Mouse (Mus musculus) forebrain, embryonic 10.5 days (tissue): ENCODE measurements around the gene Drd1. TPM values are rescaled to one million over a fixed set of nuclear protein-coding genes. Genes with fewer than 3 reads are reported as not detected.

Source experiments
- DNase-seq: peaks from one replicate; pipeline ENCODE4 v3.0.0-alpha.2; 2017; ENCODE audit warnings: low spot score; ENCODE audit errors: extremely low spot score
- H3K27ac ChIP-seq: fragments of 300-500 bp; sonication (generic); 2 replicates; pipeline ENCODE4 v1.5.1; 2016; ENCODE audit warnings: mild to moderate bottlenecking
- H3K27me3 ChIP-seq: fragments of 300-500 bp; sonication (generic); 2 replicates; pipeline ENCODE4 v1.6.1; 2016; ENCODE audit warnings: mild to moderate bottlenecking; ENCODE audit not compliant: poor library complexity, severe bottlenecking
- H3K36me3 ChIP-seq: fragments of 300-500 bp; sonication (generic); replicated peaks from 2 replicates; pipeline ENCODE4 v1.6.1; 2016; ENCODE audit warnings: mild to moderate bottlenecking, moderate library complexity
- H3K4me1 ChIP-seq: fragments of 300-500 bp; sonication (generic); 2 replicates; pipeline ENCODE4 v1.6.1; 2016
- H3K4me3 ChIP-seq: fragments of 300-500 bp; sonication (generic); 2 replicates; pipeline ENCODE4 v1.5.1; 2016; ENCODE audit warnings: mild to moderate bottlenecking, moderate library complexity
- H3K9me3 ChIP-seq: fragments of 300-500 bp; sonication (generic); 2 replicates; pipeline ENCODE4 v1.6.1; 2016; ENCODE audit warnings: mild to moderate bottlenecking, moderate library complexity
- WGBS: fragments of 180-500 bp; shearing (Covaris S2); methylation state at CpG from one replicate; pipeline ENCODE4 v1.1.7; 2016; 5-methylcytosine and 5-hydroxymethylcytosine counted together
- polyA plus RNA-seq: library from polyadenylated mRNA; unstranded; fragments of >200 nt; fragmentation: Nextera tagmentation; extraction: Ambion mirVana; gene quantifications from 2 replicates; pipeline ENCODE4 v1.2.1, GENCODE M21; 2016

Gene Drd1
- polyA plus RNA-seq, 1 experiment from 2014 or later: not detected

DNA sequence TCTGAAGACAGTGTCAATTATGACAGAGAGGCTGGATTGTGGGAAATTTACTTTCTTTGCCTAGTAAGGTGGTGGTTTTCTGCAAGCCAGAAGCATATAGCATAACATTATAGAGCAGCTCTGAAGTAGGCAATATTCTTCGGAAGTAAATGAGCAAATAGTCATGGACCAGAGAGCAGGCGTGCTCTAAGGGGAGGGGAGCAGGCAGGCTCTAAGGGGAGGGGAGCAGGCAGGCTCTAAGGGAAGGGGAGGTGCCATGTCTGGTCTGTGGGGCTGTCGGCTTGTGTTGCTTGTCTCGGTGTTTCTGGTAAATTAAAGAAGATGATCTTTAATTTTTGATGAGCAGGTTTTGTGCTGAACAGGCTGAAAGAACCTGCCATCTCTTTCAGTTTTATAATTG lies 28.7 kb upstream of the Drd1 start:
- Histone ChIP-seq H3K4me1 (peaks cover 7% of the 10 kb centered on the region; the same call in 1 of the 2 replicates), H3K36me3 (peaks cover 43% of the 10 kb centered on the region), H3K27me3 (no peaks in the 10 kb centered on the region), H3K4me3 (no peak overlapping the region), H3K27ac (no peak overlapping the region), H3K9me3 (no peaks in the 10 kb centered on the region)
- WGBS: 82% methylated on average over 4 of the region's 4 CpGs
- DNase-seq: no peak

DNA sequence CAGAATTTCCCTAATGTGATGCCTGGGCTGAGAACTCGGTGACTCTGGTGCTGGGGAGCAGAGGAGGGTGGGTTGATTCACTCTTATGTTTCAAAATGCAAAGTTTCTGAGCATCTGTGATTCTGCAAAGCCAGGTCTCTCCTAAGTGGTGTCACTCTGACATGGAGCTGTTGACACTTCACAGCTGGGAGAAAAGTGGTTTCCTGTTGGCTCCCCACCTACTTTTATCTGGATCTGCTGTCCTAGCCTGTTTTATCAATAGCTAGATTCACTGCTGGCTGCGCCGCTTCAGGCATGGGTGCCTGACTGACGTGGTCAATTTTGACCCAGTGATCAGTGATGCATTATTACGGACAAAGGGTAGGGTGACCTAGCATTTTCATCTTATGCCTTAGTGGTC lies 27.4 kb upstream of the Drd1 start:
- H3K4me1 ChIP-seq: peaks cover 12% of the 10 kb centered on the region; the same call in 1 of the 2 replicates
- H3K27me3 ChIP-seq: no peaks in the 10 kb centered on the region
- no peak overlapping the region for H3K27ac ChIP-seq
- H3K36me3 ChIP-seq: peaks cover 31% of the 10 kb centered on the region
- no peak for DNase-seq
- no peaks in the 10 kb centered on the region for H3K9me3 ChIP-seq
- WGBS: 87% methylated on average over 5 of the region's 5 CpGs
- no peak overlapping the region for H3K4me3 ChIP-seq

DNA sequence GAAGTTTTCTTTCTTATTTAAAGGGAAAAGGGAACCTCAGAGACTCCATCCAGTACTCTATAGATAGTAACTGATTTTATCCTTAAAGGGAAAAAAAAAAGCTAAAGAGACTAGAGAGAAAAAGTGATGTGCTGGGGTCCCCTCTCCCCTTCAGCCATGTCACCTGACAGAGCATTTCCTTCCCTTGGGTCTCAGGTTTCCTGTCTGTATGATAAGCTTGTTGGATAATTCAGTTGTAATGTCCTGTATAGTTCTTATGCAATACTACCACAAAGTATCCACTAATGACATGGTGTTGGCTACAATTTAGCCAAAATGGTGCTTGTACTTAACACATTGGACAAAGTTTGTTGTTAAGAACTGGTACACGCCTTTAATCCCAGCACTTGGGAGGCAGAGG lies 25.3 kb upstream of the Drd1 start:
- H3K9me3 ChIP-seq: no peaks in the 10 kb centered on the region
- no peak for DNase-seq
- H3K36me3 ChIP-seq: peaks cover 23% of the 10 kb centered on the region
- WGBS: 97% methylated on average over 1 of the region's 1 CpGs
- H3K27me3 ChIP-seq: no peaks in the 10 kb centered on the region
- H3K4me1 ChIP-seq: peaks cover 12% of the 10 kb centered on the region; the same call in 1 of the 2 replicates
- no peak overlapping the region for H3K4me3 ChIP-seq
- H3K27ac ChIP-seq: no peak overlapping the region

DNA sequence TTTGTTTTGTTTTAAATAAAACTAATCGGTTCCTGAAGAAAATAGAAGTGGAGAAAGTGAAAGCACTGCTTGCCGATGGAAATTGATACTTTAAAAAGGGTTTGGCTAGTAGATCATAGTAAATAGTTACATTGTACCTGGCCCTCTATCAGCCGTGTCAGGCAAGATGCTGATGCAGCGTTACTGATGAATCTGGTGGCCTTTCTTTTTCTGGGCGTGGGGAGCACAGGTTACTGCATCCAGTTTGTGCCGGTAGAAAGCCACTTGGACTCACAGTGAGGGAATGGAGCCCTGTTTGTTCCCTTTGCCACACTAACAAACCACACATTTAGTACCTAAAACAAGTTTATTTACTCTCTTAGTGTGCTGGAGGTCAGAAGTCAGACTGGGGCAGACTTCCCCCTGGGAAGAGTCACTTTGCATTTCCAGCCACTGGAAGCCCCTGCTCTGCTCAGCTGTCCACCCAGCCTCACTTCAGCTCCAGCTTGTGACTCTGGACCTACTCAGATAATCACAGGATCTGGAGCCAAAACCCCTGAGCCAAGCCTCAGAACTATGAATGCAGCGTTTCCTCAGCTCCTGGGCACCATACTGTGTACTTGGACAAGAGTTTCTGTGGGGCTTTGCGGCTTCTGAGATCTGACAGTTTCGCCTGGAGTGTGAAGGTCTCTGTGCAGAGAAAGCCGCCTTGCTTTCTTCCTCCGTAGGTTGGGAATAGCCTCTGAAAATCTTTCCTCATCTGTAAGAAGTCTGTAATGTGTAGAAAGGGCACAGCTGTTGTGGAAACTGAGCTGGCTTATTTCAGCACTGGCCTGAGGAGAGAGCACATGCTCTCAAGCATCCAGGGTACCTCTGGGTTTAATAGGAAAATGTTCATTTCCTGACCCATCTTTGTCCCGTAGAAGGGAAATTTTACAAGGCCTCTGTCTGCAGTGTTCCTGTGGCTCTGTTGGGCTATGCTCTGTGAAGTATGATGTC lies 24.6 kb upstream of the Drd1 start:
- H3K4me1 ChIP-seq: peaks cover 12% of the 10 kb centered on the region; the same call in 1 of the 2 replicates
- no peak overlapping the region for H3K27ac ChIP-seq
- WGBS: 86% methylated on average over 12 of the region's 12 CpGs
- no peaks in the 10 kb centered on the region for H3K27me3 ChIP-seq
- no peak for DNase-seq
- peaks cover 23% of the 10 kb centered on the region for H3K36me3 ChIP-seq
- H3K9me3 ChIP-seq: no peaks in the 10 kb centered on the region
- no peak overlapping the region for H3K4me3 ChIP-seq

DNA sequence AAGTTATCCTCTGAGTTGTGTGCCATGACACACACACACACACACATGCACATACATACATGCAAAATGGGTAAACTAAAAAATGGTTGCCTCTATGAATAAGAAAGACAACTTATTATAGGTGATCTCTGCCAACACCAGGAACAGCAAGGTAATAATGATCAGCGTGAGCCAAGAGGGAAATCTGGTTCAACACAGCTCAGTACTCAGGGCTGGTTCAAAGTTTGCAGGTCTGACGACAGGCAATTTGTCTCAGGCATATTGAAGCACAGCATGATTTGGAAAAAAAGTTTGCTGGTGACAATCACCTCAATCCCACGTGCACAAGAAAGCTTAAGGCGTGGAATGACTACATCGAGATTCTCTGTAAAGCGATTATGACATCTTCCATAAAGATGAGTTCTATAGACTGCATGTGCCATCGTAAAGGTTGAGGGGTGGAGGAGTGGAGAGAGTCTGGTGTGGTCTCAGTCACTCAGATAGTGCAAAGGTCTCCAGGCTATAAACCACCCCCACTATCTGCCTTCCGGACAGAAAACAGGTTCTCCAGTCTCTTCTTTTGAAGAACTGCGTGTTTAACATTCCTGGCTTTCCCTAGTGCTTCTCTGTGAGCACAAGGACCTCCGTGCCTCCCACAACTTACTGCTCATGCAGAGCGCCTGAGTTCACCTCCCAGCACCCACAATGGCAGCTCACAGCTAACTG lies 22.1 kb upstream of the Drd1 start:
- Histone ChIP-seq H3K27me3 (no peaks in the 10 kb centered on the region), H3K4me3 (no peak overlapping the region), H3K36me3 (peaks cover 27% of the 10 kb centered on the region), H3K9me3 (no peaks in the 10 kb centered on the region), H3K4me1 (peaks cover 22% of the 10 kb centered on the region), H3K27ac (no peak overlapping the region)
- 91% methylated on average over 11 of the region's 11 CpGs for WGBS
- DNase-seq: no peak

DNA sequence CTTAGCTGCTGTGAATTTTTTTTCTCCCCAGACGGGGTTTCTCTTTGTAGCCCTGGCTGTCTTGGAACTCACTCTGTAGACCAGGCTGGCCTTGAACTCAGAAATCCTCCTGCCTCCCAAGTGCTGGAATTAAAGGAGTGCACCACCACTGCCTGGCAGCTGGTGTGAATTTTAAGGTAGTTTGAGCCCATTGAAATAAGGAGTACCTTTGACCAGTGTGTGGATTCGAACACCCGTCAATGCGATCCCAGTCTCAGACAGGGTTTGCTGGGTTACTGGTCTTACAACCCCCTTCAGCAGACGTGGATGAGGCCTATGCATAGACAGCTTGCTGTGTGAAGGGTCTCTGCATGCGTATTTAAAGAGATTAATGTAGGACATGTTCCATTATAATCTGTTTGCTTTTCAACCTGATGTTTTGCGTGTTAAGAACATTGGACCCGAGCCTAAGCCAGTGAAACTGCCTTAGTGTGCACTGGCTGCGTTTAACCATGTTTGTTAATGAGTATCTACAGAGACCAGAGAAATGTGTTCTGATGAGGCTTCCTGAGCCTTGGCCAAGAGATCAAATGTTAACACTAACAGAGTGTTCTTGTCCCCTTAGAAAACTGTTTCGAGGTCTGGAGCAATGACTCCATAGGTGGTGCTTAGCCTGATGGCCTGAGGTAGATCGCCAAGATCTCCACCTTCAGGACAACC lies 21.4 kb upstream of the Drd1 start:
- no peak overlapping the region for H3K4me3 ChIP-seq
- peaks cover 29% of the 10 kb centered on the region for H3K4me1 ChIP-seq
- DNase-seq: no peak
- 95% methylated on average over 11 of the region's 11 CpGs for WGBS
- peaks cover 27% of the 10 kb centered on the region for H3K36me3 ChIP-seq
- no peaks in the 10 kb centered on the region for H3K27me3 ChIP-seq
- no peak overlapping the region for H3K27ac ChIP-seq
- H3K9me3 ChIP-seq: no peaks in the 10 kb centered on the region

DNA sequence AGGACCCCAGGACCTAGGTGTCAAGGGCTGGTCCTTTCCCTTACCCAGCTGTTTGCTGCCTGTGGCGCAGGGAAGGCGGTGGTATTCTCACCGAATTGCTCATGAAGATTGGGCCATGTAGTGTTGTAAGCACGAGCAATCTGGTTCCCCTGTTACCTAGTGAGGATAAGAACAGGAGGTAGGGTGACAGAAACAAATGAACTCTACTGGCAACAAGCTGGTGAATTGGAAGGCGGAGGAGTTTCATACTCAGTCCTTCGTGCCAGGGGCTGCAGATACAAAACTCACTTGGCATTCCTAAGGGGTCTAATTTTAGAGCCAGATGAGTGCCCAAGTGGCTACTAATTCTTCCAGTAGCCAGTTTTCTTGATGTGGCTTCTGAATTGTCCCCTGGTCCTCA lies 20.5 kb upstream of the Drd1 start:
- H3K4me1 ChIP-seq: peaks cover 29% of the 10 kb centered on the region
- H3K4me3 ChIP-seq: no peak overlapping the region
- H3K27ac ChIP-seq: no peak overlapping the region
- whole genome bisulfite sequencing: 95% methylated on average over 6 of the region's 6 CpGs
- no peaks in the 10 kb centered on the region for H3K9me3 ChIP-seq
- DNase-seq: no peak
- H3K36me3 ChIP-seq: peaks cover 27% of the 10 kb centered on the region
- no peaks in the 10 kb centered on the region for H3K27me3 ChIP-seq

DNA sequence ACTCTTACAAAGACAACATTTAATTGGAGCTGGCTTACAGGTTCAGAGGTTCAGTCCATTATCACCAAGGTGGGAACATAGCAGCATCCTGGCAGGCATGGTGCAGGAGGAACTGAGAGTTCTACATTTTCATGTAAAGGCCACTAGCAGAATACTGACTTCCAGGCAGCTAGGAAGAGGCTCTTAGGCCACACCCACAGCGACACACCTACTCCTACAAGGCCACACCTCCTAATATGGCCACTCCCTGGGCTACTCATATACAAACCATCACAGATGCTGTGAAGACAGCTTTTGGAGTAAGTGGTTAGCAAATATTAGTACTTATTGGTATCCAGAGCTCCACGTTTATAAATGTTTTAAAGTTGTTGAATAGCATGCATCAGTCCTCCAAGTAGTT lies 19.9 kb upstream of the Drd1 start:
- H3K9me3 ChIP-seq: no peaks in the 10 kb centered on the region
- DNase-seq: no peak
- H3K36me3 ChIP-seq: peaks cover 27% of the 10 kb centered on the region
- H3K27me3 ChIP-seq: 0 out of 2 replicates have a peak, but pooled peaks cover 4% of the 10 kb centered on the region
- peaks cover 29% of the 10 kb centered on the region for H3K4me1 ChIP-seq
- 85% methylated on average over 2 of the region's 2 CpGs for WGBS
- no peak overlapping the region for H3K27ac ChIP-seq
- no peak overlapping the region for H3K4me3 ChIP-seq

DNA sequence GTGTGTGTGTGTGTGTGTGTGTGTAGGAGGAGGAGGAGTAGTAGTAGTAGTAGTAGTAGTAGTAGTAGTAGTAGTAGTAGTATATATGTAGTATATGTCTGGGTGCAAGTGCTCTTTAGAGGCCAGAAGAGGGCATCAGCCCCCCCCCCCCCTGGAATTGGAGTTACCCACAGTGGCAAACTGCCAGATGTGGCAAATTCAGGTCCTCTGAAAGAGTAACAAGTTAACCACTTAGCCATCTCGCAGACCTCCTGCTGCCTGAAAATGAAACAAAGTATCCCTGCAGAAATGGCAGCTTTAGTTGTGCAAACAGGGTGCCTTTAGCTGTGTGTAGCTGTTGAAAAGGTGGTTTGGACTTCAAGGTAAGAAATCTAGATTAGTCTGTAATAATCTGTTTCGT lies 18.0 kb upstream of the Drd1 start:
- Histone ChIP-seq H3K9me3 (no peaks in the 10 kb centered on the region), H3K36me3 (peaks cover 27% of the 10 kb centered on the region), H3K4me1 (peaks cover 24% of the 10 kb centered on the region), H3K27me3 (peaks cover 13% of the 10 kb centered on the region; the same call in 1 of the 2 replicates), H3K27ac (peak overlapping the region; percentile 97; the same call in 1 of the 2 replicates), H3K4me3 (peak overlapping the region; percentile 74)
- 87% methylated on average over 2 of the region's 2 CpGs for WGBS
- DNase-seq: no peak

DNA sequence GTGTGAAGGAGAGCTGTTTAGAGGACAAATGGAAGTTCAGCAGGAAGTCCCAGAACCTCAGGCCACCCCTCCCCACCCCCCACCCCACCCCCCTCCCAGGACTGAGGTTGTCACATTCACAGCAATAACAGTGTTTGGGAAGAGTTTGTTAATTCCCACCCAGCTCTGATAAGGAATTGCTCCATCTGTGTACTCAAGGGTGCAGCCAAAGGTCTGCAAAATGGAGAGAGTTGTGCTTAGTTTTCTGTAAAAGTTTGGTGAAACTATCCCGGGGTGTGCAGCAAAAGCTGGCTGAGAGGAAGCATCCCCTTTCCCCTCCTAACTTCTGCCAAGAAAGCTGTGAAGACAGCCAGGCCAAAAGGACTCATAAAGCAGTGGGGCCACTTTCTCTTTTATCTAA lies 17.6 kb upstream of the Drd1 start:
- no peak for DNase-seq
- peak overlapping the region; percentile 97 for H3K27ac ChIP-seq
- H3K9me3 ChIP-seq: no peaks in the 10 kb centered on the region
- H3K36me3 ChIP-seq: peaks cover 27% of the 10 kb centered on the region
- H3K4me3 ChIP-seq: peak overlapping the region; percentile 74
- H3K27me3 ChIP-seq: peaks cover 17% of the 10 kb centered on the region; the same call in 1 of the 2 replicates
- peaks cover 28% of the 10 kb centered on the region for H3K4me1 ChIP-seq
- WGBS: 83% methylated on average over 1 of the region's 1 CpGs

DNA sequence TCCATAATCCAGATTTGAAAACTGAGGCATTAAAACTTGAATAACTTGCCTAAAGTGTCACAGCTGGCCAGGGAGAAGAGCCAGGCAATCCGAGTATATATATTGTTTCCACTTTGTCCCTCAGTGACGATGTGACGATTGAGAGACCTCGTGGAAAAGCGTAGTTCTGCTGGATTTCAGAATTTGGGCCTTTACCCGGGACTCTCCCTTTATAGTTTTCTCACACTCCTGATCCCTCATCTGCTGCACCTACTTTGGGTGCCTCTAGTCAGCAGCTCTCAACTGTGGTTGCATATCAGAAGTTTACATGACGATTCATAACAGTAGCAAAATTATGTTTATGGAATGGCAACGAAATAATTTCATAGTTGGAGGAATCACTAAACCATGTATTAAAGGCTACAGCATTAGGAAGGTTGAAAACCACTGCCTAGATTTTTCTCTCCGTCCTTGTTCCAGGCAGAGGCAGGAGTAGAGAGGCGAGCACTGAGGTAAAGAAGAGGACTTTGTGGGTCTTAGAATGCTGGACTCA lies 17.1 kb upstream of the Drd1 start:
- peak overlapping the region; percentile 97 for H3K27ac ChIP-seq
- DNase-seq: no peak
- peaks cover 17% of the 10 kb centered on the region; the same call in 1 of the 2 replicates for H3K27me3 ChIP-seq
- peaks cover 32% of the 10 kb centered on the region for H3K4me1 ChIP-seq
- peak overlapping the region; percentile 74 for H3K4me3 ChIP-seq
- WGBS: 53% methylated on average over 10 of the region's 10 CpGs
- H3K36me3 ChIP-seq: peaks cover 27% of the 10 kb centered on the region
- no peaks in the 10 kb centered on the region for H3K9me3 ChIP-seq

DNA sequence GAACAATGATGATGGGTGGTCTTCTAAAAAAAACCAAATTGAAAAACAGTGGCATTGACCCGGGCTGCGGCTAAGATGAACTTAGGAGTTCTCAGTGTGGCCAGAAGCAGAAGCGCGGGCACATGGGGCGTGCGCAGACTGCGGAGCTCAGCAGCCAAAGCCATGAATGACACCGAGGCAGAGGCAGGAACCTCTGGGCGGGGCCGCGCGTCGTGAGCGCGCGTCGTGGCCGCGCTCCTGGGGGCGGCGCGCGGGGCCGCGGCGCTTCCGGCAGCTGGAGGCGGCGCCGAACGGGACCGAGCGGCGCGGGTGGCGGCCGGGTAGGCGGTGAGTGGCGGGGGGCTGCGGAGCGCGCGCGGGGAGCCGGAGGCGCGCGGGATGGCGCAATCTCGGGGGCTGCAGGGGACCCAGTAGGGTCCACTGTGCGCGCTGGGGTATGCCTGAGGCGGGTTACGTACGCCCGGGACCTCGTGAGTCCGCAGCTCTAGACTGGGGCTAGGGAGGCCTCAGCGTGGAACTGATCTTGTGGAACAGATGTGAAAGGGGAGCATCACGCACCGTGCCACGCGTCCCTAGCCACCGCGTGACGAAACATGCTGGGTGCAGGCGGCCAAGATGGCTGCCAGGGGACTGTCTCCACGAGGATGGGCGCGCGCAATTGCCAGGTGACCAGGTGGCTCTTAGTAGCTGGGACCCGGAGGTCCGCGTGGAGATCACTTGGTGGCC lies 16.3 kb upstream of the Drd1 start, which contains the start of gene Sfxn1:
TSS of gene Sfxn1 (plus strand) at position 264 of the 726 bp plus-strand sequence.
- no peaks in the 10 kb centered on the region for H3K9me3 ChIP-seq
- peaks cover 17% of the 10 kb centered on the region; the same call in 1 of the 2 replicates for H3K27me3 ChIP-seq
- WGBS: under 1% methylated on average over 74 of the region's 74 CpGs
- H3K4me3 ChIP-seq: peak within 1 kb of the TSS; percentile 74
- H3K27ac ChIP-seq: peak within 1 kb of the TSS; percentile 97
- peaks cover 37% of the 10 kb centered on the region for H3K4me1 ChIP-seq
- DNase-seq: peak; percentile 72
- peaks cover 23% of the 10 kb centered on the region for H3K36me3 ChIP-seq
